ENCODE assay signal across 13 mouse cellular contexts in the genomic region with DNA sequence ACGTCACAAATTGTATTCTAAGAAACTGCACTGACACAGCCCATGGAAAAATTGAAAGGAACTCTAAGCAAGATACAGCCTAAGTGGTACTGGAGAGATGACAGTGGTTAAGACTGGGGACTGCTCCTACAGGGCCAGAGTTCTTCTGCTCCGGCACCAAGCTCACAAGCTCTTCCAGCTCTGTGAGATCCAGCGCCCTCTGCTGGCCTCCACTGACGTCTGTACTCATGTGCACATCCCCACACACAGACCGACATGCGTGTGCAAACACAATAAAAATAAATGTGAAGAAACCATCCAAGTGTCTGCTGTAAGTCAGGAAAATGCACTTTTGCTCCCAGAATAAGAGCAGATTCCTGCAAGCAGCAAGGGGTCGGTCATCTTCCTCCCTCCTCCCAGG. TPM values are rescaled to one million over a fixed set of nuclear protein-coding genes. Genes with fewer than 3 reads are reported as not detected.
A peak's percentile ranks its signal among the peaks of the same experiment; 100 is the strongest.
DNase-seq lines count a peak whose midpoint lies in the region; ATAC-seq and TF ChIP-seq lines count a peak whose summit lies in the region.
"Had no signal": no experiment of that assay in that cellular context is flagged by ENCODE, and none has a peak within 500 bp of the region (broad histone marks: within the 10 kb centered on the region; RNA-seq: fewer than 3 reads in every experiment).

No protein-coding gene starts in this region.

- TF ChIP-seq EP300 in liver, postnatal 0 days (IDR thresholded peaks at IDR 0.05; ENCODE audit: low read depth) = no peak

- no peak overlapping the region for H3K4me2 ChIP-seq in liver, embryonic 11.5 days
- no peak overlapping the region for H3K4me2 ChIP-seq in liver, postnatal 0 days (ENCODE audit: low read depth, low read length)
- H3K4me2 ChIP-seq: embryonic facial prominence, embryonic 15.5 days had no signal

- in situ Hi-C loops in ES-E14 (cut with MboI; ENCODE audit: low sequenced_read_pairs in 2 of 2, unreplicated experiment in 2 of 2) = no loop called here

- no peaks in the 10 kb centered on the region for H3K36me3 ChIP-seq in liver, adult 2 months (ENCODE audit: control insufficient read depth, insufficient read depth, low read length)
- no peaks in the 10 kb centered on the region for H3K36me3 ChIP-seq in liver, embryonic 11.5 days (ENCODE audit: control insufficient read depth, insufficient read depth, low read length)
- no peaks in the 10 kb centered on the region for H3K36me3 ChIP-seq in ES-E14 (ENCODE audit: control insufficient read depth, insufficient read depth, low read length, poor library complexity, severe bottlenecking)
- no peaks in the 10 kb centered on the region for H3K36me3 ChIP-seq in liver, postnatal 0 days (replicated peaks; ENCODE audit: insufficient read depth, low read length)
- H3K36me3 ChIP-seq: embryonic facial prominence, embryonic 15.5 days; hindbrain, embryonic 10.5 days had no signal

- no peaks in the 10 kb centered on the region for H3K4me1 ChIP-seq in liver, adult 2 months (ENCODE audit: control insufficient read depth, insufficient read depth, low read length)
- H3K4me1 ChIP-seq in liver, embryonic 11.5 days (replicated peaks; ENCODE audit: control insufficient read depth, insufficient read depth, low read length) = 0 out of 2 replicates have a peak, but pooled peaks cover 2% of the 10 kb centered on the region
- no peaks in the 10 kb centered on the region for H3K4me1 ChIP-seq in ES-E14 (ENCODE audit: control insufficient read depth in 2 of 2, insufficient read depth in 2 of 2, low read length in 2 of 2, poor library complexity in 1 of 2)
- H3K4me1 ChIP-seq in liver, postnatal 0 days (ENCODE audit: insufficient read depth) = no peaks in the 10 kb centered on the region; the same call in 1 of the 2 replicates
- H3K4me1 ChIP-seq: embryonic facial prominence, embryonic 15.5 days; hindbrain, embryonic 10.5 days had no signal

- H3K27ac ChIP-seq in liver, adult 2 months (replicated peaks; ENCODE audit: insufficient read depth, low read depth, low read length) = no peak overlapping the region
- H3K27ac ChIP-seq in liver, embryonic 11.5 days (ENCODE audit: low read depth, low read length) = no peak overlapping the region
- no peak overlapping the region for H3K27ac ChIP-seq in ES-E14 (ENCODE audit: insufficient read depth, low read depth, low read length, poor library complexity, severe bottlenecking)
- no peak overlapping the region for H3K27ac ChIP-seq in liver, postnatal 0 days (ENCODE audit: low read depth)
- H3K27ac ChIP-seq: embryonic facial prominence, embryonic 15.5 days; hindbrain, embryonic 10.5 days had no signal

- TF ChIP-seq POLR2A in liver, adult 2 months (IDR thresholded peaks at IDR 0.05; ENCODE audit: extremely low read depth, insufficient read depth, low read length) = no peak

- H3K9ac ChIP-seq in liver, adult 2 months (ENCODE audit: low read depth, low read length) = no peak overlapping the region
- no peak overlapping the region for H3K9ac ChIP-seq in liver, embryonic 11.5 days (ENCODE audit: low read depth, low read length)
- no peak overlapping the region for H3K9ac ChIP-seq in ES-E14 (ENCODE audit: insufficient read depth, low read depth, low read length, poor library complexity, severe bottlenecking)
- H3K9ac ChIP-seq in liver, postnatal 0 days (replicated peaks) = no peak overlapping the region
- H3K9ac ChIP-seq: embryonic facial prominence, embryonic 15.5 days had no signal

- peak; percentile 38 for TF ChIP-seq CTCF in liver, adult 2 months (IDR thresholded peaks at IDR 0.05; ENCODE audit: low read depth, low read length)
- TF ChIP-seq CTCF in liver, postnatal 0 days (IDR thresholded peaks at IDR 0.05; ENCODE audit: low read depth) = peak; percentile 25; the same call in 1 of the 2 replicates

- DNase-seq in gastrocnemius, adult 18-20 months (ENCODE audit: low spot score) = peak; percentile 13
- no peak for DNase-seq in gastrocnemius, postnatal 4 days (ENCODE audit: low spot score in 2 of 2)
- no peak for DNase-seq in liver, adult 2 months (ENCODE audit: extremely low read depth, low read depth, low spot score)
- no peak for DNase-seq in liver, embryonic 11.5 days (ENCODE audit: low spot score)
- peak; percentile 24 for DNase-seq in ES-E14 (ENCODE audit: low read depth, low spot score)
- DNase-seq in liver, postnatal 0 days = no peak
- no peak for DNase-seq in heart, adult 8-10 months (ENCODE audit: low spot score)
- DNase-seq: adrenal gland, adult 8-10 months; kidney, postnatal 14 days; lung, postnatal 10 days had no signal

- ATAC-seq in liver, embryonic 11.5 days (replicated peaks; ENCODE audit: low FRiP score) = no peak
- no peak for ATAC-seq in liver, postnatal 0 days
- ATAC-seq in frontal cortex, adult (ENCODE audit: low TSS enrichment) = no peak

- H3K4me3 ChIP-seq in liver, adult 2 months (ENCODE audit: insufficient read depth, low read depth, low read length) = no peak overlapping the region
- H3K4me3 ChIP-seq in liver, embryonic 11.5 days (ENCODE audit: low read depth, low read length) = no peak overlapping the region
- no peak overlapping the region for H3K4me3 ChIP-seq in ES-E14 (ENCODE audit: insufficient read depth in 1 of 2, low read depth in 1 of 2, low read length in 2 of 2, poor library complexity in 1 of 2, severe bottlenecking in 1 of 2)
- H3K4me3 ChIP-seq in liver, postnatal 0 days (ENCODE audit: low read depth, low read length) = no peak overlapping the region
- H3K4me3 ChIP-seq: embryonic facial prominence, embryonic 15.5 days; hindbrain, embryonic 10.5 days had no signal

- no peaks in the 10 kb centered on the region for H3K9me3 ChIP-seq in liver, embryonic 11.5 days (ENCODE audit: control insufficient read depth, low read length)
- H3K9me3 ChIP-seq in ES-E14 (ENCODE audit: control insufficient read depth, insufficient read depth, low read depth, low read length) = no peaks in the 10 kb centered on the region
- no peaks in the 10 kb centered on the region for H3K9me3 ChIP-seq in liver, postnatal 0 days (ENCODE audit: low read length)
- H3K9me3 ChIP-seq: embryonic facial prominence, embryonic 15.5 days had no signal

- 90% methylated on average over 7 of the region's 7 CpGs for WGBS in liver, adult 2 months
- 87% methylated on average over 7 of the region's 7 CpGs for WGBS in liver, embryonic 11.5 days
- 87% methylated on average over 7 of the region's 7 CpGs for WGBS in liver, postnatal 0 days (ENCODE audit: insufficient replicate concordance)

- no peaks in the 10 kb centered on the region for H3K79me2 ChIP-seq in liver, adult 2 months (ENCODE audit: control insufficient read depth, insufficient read depth, low read length)

- no peaks in the 10 kb centered on the region for H3K27me3 ChIP-seq in liver, adult 2 months (ENCODE audit: control insufficient read depth, insufficient read depth, low read length)
- no peaks in the 10 kb centered on the region for H3K27me3 ChIP-seq in liver, embryonic 11.5 days (replicated peaks; ENCODE audit: control insufficient read depth, insufficient read depth, low read length)
- no peaks in the 10 kb centered on the region for H3K27me3 ChIP-seq in liver, postnatal 0 days (ENCODE audit: insufficient read depth, low read length)
- H3K27me3 ChIP-seq: embryonic facial prominence, embryonic 15.5 days had no signal

TF ChIP-seq in ES-E14, 5 proteins besides CTCF, POLR2A, EP300 and RAD21:
- TF ChIP-seq ZC3H11A (IDR thresholded peaks at IDR 0.05; ENCODE audit: borderline replicate concordance, low read depth, low read length) = no peak
- TF ChIP-seq MAFK (IDR thresholded peaks at IDR 0.05; ENCODE audit: insufficient read depth, low read depth, low read length) = no peak
- TF ChIP-seq ZNF384 (IDR thresholded peaks at IDR 0.05; ENCODE audit: low read depth, low read length) = no peak
- no peak for TF ChIP-seq HCFC1 (IDR thresholded peaks at IDR 0.05; ENCODE audit: borderline replicate concordance, insufficient read depth, low read length)

RNA-seq across cellular contexts. Expression of gene Zfp703, which starts 38.1 kb away (rescaled TPM):
- 10 to 100 TPM; 24.5 to 31.7 TPM for total RNA-seq in gastrocnemius, adult 18-20 months (2021)
- total RNA-seq in gastrocnemius, postnatal 4 days (2021) = 10 to 100 TPM; 37.8 to 39.2 TPM
- 0.94 and 1.5 TPM in 2 replicates for total RNA-seq in liver, adult 2 months (2014; rRNA removed)
- 4.4 and 4.5 TPM in 2 replicates for polyA plus RNA-seq in liver, adult 2 months (2012; rRNA removed)
- 6.7 and 8.5 TPM in 2 replicates for polyA plus RNA-seq in liver, embryonic 11.5 days (2014; fragmentation: Nextera tagmentation; extraction: Ambion mirVana)
- total RNA-seq in ES-E14 (2012; rRNA removed) = 0.53 and 2.4 TPM in 2 replicates
- polyA plus RNA-seq in liver, postnatal 0 days (2015; fragmentation: Nextera tagmentation; extraction: Ambion mirVana) = 1.3 and 2.4 TPM in 2 replicates
- total RNA-seq in heart, adult 8-10 months (2022) = 10 to 100 TPM; 12.2 to 16.5 (median 14.2) TPM

Comparison
In these comparisons a context has a peak if more than half of its experiments do, and no peak if none do; other contexts are left out.
1. DNase-seq: peak in gastrocnemius, adult 18-20 months (single experiment) and ES-E14 (single experiment); none in gastrocnemius, postnatal 4 days (0 of 2), liver, adult 2 months (single experiment), liver, embryonic 11.5 days (single experiment), liver, postnatal 0 days (single experiment) and heart, adult 8-10 months (single experiment).